Mouse (Mus musculus): ENCODE data around the gene Cdk14. TPM values are rescaled to one million over a fixed set of nuclear protein-coding genes. Genes with fewer than 3 reads are reported as not detected.

Gene Cdk14
- polyA plus RNA-seq, 1 experiment: 48.5 TPM

- no peak for DNase-seq
Observed at GRCm38 (mm10) chr5:5164326-5164725, 255.8 kb downstream of the Cdk14 start.

GRCm38 (mm10) chr5:5163823-5164222 is 256.3 kb downstream of the Cdk14 start:
- H3K4me3 ChIP-seq (replicated peaks; ENCODE audit: insufficient read depth, low read depth, low read length): no peak overlapping the region
- no peaks in the 10 kb centered on the region for H3K27me3 ChIP-seq (ENCODE audit: control insufficient read depth, insufficient read depth, low read length)
- WGBS: 86% methylated on average over 2 of the region's 2 CpGs
- no peaks in the 10 kb centered on the region for H3K4me1 ChIP-seq (ENCODE audit: control insufficient read depth, insufficient read depth, low read length)
- no peak for DNase-seq
- no peak overlapping the region for H3K27ac ChIP-seq (ENCODE audit: insufficient read depth, low read length)
- no peak for TF ChIP-seq POLR2A (IDR thresholded peaks at IDR 0.05; ENCODE audit: borderline replicate concordance, insufficient read depth, low read length)
- TF ChIP-seq CTCF (IDR thresholded peaks at IDR 0.05; ENCODE audit: borderline replicate concordance, insufficient read depth, low read depth, low read length): no peak

More at GRCm38 (mm10) chr5:5164326-5164725, 255.8 kb downstream of the Cdk14 start:
- no peaks in the 10 kb centered on the region for H3K4me1 ChIP-seq (ENCODE audit: control insufficient read depth, insufficient read depth, low read length)
- H3K27me3 ChIP-seq (ENCODE audit: control insufficient read depth, insufficient read depth, low read length): no peaks in the 10 kb centered on the region
- TF ChIP-seq POLR2A (IDR thresholded peaks at IDR 0.05; ENCODE audit: borderline replicate concordance, insufficient read depth, low read length): no peak
- TF ChIP-seq CTCF (IDR thresholded peaks at IDR 0.05; ENCODE audit: borderline replicate concordance, insufficient read depth, low read depth, low read length): no peak
- no peak overlapping the region for H3K27ac ChIP-seq (ENCODE audit: insufficient read depth, low read length)
- H3K4me3 ChIP-seq (replicated peaks; ENCODE audit: insufficient read depth, low read depth, low read length): no peak overlapping the region
- 60% methylated on average over 5 of the region's 5 CpGs for WGBS

DNA sequence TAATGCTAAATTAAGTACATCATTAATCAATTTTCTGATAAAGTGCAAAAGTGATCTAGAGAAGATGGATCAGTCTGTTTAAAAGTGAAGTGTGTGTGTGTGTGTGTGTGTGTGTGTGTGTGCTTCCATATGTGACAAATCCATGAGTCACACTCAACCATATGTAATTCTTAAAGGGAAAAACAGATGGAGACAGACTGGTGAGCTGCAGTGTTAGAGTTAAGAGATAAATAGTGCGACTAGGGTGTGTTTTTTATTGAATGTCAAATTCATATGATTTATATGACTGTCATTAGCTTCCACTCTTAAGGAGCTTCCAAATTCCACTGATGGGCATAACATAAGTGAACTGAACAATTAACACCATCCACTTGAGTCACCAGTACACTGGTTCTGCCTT is 260.6 kb downstream of the Cdk14 start:
- 86% methylated on average over 1 of the region's 1 CpGs for WGBS
- no peak for TF ChIP-seq CTCF (IDR thresholded peaks at IDR 0.05; ENCODE audit: borderline replicate concordance, insufficient read depth, low read depth, low read length)
- no peak for TF ChIP-seq POLR2A (IDR thresholded peaks at IDR 0.05; ENCODE audit: borderline replicate concordance, insufficient read depth, low read length)
- no peak for DNase-seq
- Histone ChIP-seq H3K27ac (ENCODE audit: insufficient read depth, low read length) (no peak overlapping the region), H3K4me1 (ENCODE audit: control insufficient read depth, insufficient read depth, low read length) (no peaks in the 10 kb centered on the region), H3K27me3 (ENCODE audit: control insufficient read depth, insufficient read depth, low read length) (no peaks in the 10 kb centered on the region), H3K4me3 (replicated peaks; ENCODE audit: insufficient read depth, low read depth, low read length) (no peak overlapping the region)

DNA sequence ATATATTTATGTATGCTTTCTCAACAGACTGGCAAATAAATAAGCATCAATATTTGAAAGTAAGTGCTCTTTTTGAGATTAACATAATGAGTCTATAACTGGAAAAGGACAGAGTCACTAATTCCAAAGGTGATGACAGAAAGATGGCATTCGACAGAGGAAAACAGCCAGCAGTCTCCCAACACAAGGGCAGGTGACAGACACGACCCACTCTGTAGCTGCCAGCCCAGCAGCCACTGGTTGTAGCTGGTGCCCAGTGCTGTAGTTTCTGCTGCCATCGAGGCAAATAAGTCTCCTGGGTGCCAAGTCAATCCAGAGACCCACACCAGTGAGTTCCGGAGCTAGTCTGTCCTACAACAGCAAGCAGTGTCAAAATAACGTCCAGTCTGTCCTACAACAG is 280.3 kb downstream of the Cdk14 start:
- no peaks in the 10 kb centered on the region for H3K4me1 ChIP-seq (ENCODE audit: control insufficient read depth, insufficient read depth, low read length)
- TF ChIP-seq POLR2A (IDR thresholded peaks at IDR 0.05; ENCODE audit: borderline replicate concordance, insufficient read depth, low read length) (no peak), CTCF (IDR thresholded peaks at IDR 0.05; ENCODE audit: borderline replicate concordance, insufficient read depth, low read depth, low read length) (no peak)
- WGBS: 54% methylated on average over 5 of the region's 5 CpGs
- no peak for DNase-seq
- no peak overlapping the region for H3K4me3 ChIP-seq (replicated peaks; ENCODE audit: insufficient read depth, low read depth, low read length)
- no peaks in the 10 kb centered on the region for H3K27me3 ChIP-seq (ENCODE audit: control insufficient read depth, insufficient read depth, low read length)
- H3K27ac ChIP-seq (ENCODE audit: insufficient read depth, low read length): no peak overlapping the region

DNA sequence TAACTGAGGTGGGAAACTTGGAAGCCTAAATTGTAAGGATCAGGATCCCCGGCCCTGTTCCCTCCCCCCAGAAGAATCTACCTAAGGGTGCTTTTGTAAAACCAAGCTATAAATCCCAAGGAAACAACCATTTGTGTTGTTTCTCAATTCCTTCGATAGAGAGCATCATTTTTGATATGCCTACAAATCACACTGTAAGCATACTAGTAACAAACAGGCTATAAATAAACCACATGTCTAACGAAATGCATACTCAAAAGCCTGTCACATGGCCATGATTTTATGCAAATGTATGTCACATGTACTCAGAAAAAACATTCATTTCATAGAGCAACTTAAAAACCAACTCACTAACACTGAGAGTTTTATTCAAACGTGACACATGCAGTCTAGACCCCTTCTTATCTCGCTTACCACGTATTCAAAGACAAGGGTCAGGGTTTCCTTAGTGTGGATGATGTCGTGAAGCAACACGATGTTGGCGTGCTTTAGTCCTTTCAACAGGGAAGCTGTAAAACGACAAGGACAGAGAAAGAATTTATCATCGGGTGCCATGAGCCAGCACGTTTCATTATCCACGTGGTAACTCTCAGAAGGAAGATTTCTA is 285.1 kb downstream of the Cdk14 start:
- H3K4me1 ChIP-seq (ENCODE audit: control insufficient read depth, insufficient read depth, low read length): no peaks in the 10 kb centered on the region
- H3K27ac ChIP-seq (ENCODE audit: insufficient read depth, low read length): no peak overlapping the region
- no peak for DNase-seq
- WGBS: 83% methylated on average over 13 of the region's 13 CpGs
- no peaks in the 10 kb centered on the region for H3K27me3 ChIP-seq (ENCODE audit: control insufficient read depth, insufficient read depth, low read length)
- no peak for TF ChIP-seq CTCF (IDR thresholded peaks at IDR 0.05; ENCODE audit: borderline replicate concordance, insufficient read depth, low read depth, low read length)
- TF ChIP-seq POLR2A (IDR thresholded peaks at IDR 0.05; ENCODE audit: borderline replicate concordance, insufficient read depth, low read length): no peak
- H3K4me3 ChIP-seq (replicated peaks; ENCODE audit: insufficient read depth, low read depth, low read length): no peak overlapping the region

GRCm38 (mm10) chr5:5134143-5134904 is 285.8 kb downstream of the Cdk14 start:
- Histone ChIP-seq H3K4me3 (replicated peaks; ENCODE audit: insufficient read depth, low read depth, low read length) (no peak overlapping the region), H3K27me3 (ENCODE audit: control insufficient read depth, insufficient read depth, low read length) (no peaks in the 10 kb centered on the region), H3K4me1 (ENCODE audit: control insufficient read depth, insufficient read depth, low read length) (no peaks in the 10 kb centered on the region), H3K27ac (ENCODE audit: insufficient read depth, low read length) (no peak overlapping the region)
- WGBS: 79% methylated on average over 6 of the region's 6 CpGs
- TF ChIP-seq POLR2A (IDR thresholded peaks at IDR 0.05; ENCODE audit: borderline replicate concordance, insufficient read depth, low read length): no peak
- TF ChIP-seq CTCF (IDR thresholded peaks at IDR 0.05; ENCODE audit: borderline replicate concordance, insufficient read depth, low read depth, low read length): no peak
- DNase-seq: no peak

- H3K4me3 ChIP-seq (replicated peaks; ENCODE audit: insufficient read depth, low read depth, low read length): no peak overlapping the region
- H3K27ac ChIP-seq (ENCODE audit: insufficient read depth, low read length): no peak overlapping the region
- no peaks in the 10 kb centered on the region for H3K4me1 ChIP-seq (ENCODE audit: control insufficient read depth, insufficient read depth, low read length)
- 68% methylated on average over 1 of the region's 1 CpGs for WGBS
- DNase-seq: no peak
- TF ChIP-seq POLR2A (IDR thresholded peaks at IDR 0.05; ENCODE audit: borderline replicate concordance, insufficient read depth, low read length) (no peak), CTCF (IDR thresholded peaks at IDR 0.05; ENCODE audit: borderline replicate concordance, insufficient read depth, low read depth, low read length) (no peak)
- no peaks in the 10 kb centered on the region for H3K27me3 ChIP-seq (ENCODE audit: control insufficient read depth, insufficient read depth, low read length)
Observed at GRCm38 (mm10) chr5:5128852-5129251, 291.3 kb downstream of the Cdk14 start.

DNA sequence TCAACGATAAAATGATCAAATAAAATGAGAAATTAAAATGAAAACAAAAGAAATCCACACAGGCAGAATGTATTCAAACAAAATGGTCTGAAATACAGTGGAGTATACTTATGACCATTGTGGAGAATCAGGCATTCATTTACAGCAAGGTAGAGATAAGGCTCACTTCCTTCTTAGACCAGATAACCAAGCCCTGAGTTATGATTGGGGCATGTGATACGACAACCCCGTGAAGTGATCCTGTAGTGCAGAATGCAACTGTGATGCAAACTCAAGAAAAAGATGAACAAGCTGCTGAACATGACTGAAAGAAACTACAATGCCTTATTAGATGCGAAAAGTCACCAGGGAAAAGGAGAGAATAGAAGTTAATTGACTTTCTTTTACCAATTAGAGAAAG is 295.5 kb downstream of the Cdk14 start:
- 94% methylated on average over 4 of the region's 4 CpGs for WGBS
- Histone ChIP-seq H3K27me3 (ENCODE audit: control insufficient read depth, insufficient read depth, low read length) (no peaks in the 10 kb centered on the region), H3K4me3 (replicated peaks; ENCODE audit: insufficient read depth, low read depth, low read length) (no peak overlapping the region), H3K4me1 (ENCODE audit: control insufficient read depth, insufficient read depth, low read length) (no peaks in the 10 kb centered on the region), H3K27ac (ENCODE audit: insufficient read depth, low read length) (no peak overlapping the region)
- DNase-seq: no peak
- TF ChIP-seq POLR2A (IDR thresholded peaks at IDR 0.05; ENCODE audit: borderline replicate concordance, insufficient read depth, low read length) (no peak), CTCF (IDR thresholded peaks at IDR 0.05; ENCODE audit: borderline replicate concordance, insufficient read depth, low read depth, low read length) (no peak)

Measured in cerebellum, adult 2 months (tissue).